Mouse (Mus musculus) liver, embryonic 11.5 days (tissue): ENCODE data around the gene 1700088E04Rik. TPM values are rescaled to one million over a fixed set of nuclear protein-coding genes. Genes with fewer than 3 reads are reported as not detected.

Source experiments
- ATAC-seq: fragments of 200-750 bp; cut with Nextera tagmentation; replicated peaks from 2 replicates; pipeline ENCODE4 v1.8.0; 2017; ENCODE audit warnings: moderate number of reproducible peaks, mild to moderate bottlenecking, moderate TSS enrichment, moderate library complexity; ENCODE audit not compliant: low FRiP score
- DNase-seq: peaks from one replicate; pipeline ENCODE4 v3.0.0-alpha.2; 2017; ENCODE audit warnings: low spot score
- H3K27ac ChIP-seq: fragments of 300-500 bp; sonication (generic); 2 replicates; pipeline ENCODE4 v1.5.1; 2014; ENCODE audit warnings: mild to moderate bottlenecking, low read depth, low read length, control low read depth
- H3K27me3 ChIP-seq: fragments of 300-500 bp; sonication (generic); replicated peaks from 2 replicates; pipeline ENCODE4 v1.6.1; 2014; ENCODE audit warnings: low read length, mixed read lengths; ENCODE audit not compliant: control insufficient read depth, insufficient read depth
- H3K36me3 ChIP-seq: fragments of 300-500 bp; sonication (generic); 2 replicates; pipeline ENCODE4 v1.6.1; 2014; ENCODE audit warnings: mild to moderate bottlenecking, low read length, moderate library complexity, mixed read lengths; ENCODE audit not compliant: control insufficient read depth, insufficient read depth
- H3K4me1 ChIP-seq: fragments of 300-500 bp; sonication (generic); replicated peaks from 2 replicates; pipeline ENCODE4 v1.6.1; 2014; ENCODE audit warnings: low read length, mixed read lengths; ENCODE audit not compliant: control insufficient read depth, insufficient read depth
- H3K4me2 ChIP-seq: fragments of 300-500 bp; sonication (generic); 2 replicates; pipeline ENCODE4 v1.6.1; 2014; ENCODE audit warnings: mild to moderate bottlenecking, control low read depth, moderate library complexity
- H3K4me3 ChIP-seq: fragments of 300-500 bp; sonication (generic); 2 replicates; pipeline ENCODE4 v1.5.1; 2014; ENCODE audit warnings: low read depth, low read length, control low read depth
- H3K9ac ChIP-seq: fragments of 300-500 bp; sonication (generic); 2 replicates; pipeline ENCODE4 v1.6.1; 2014; ENCODE audit warnings: low read depth, low read length, control low read depth
- H3K9me3 ChIP-seq: fragments of 300-500 bp; sonication (generic); 2 replicates; pipeline ENCODE4 v1.6.1; 2016; ENCODE audit warnings: low read length, inconsistent platforms, mixed read lengths; ENCODE audit not compliant: control insufficient read depth
- WGBS: fragments of 180-500 bp; shearing (Covaris S2); extraction: QIAGEN DNeasy Blood & Tissue Kit; methylation state at CpG from one replicate; pipeline ENCODE4 v1.1.7; 2014; 5-methylcytosine and 5-hydroxymethylcytosine counted together
- polyA plus RNA-seq: library from polyadenylated mRNA; unstranded; fragments of >200 nt; fragmentation: Nextera tagmentation; extraction: Ambion mirVana; gene quantifications from 2 replicates; pipeline ENCODE4 v1.2.1, GENCODE M21; 2014

The 1700088E04Rik gene
- polyA plus RNA-seq, 1 experiment from 2014 or later = 1.8 TPM

GRCm38 (mm10) chr15:79093083-79093839 is 47.8 kb downstream of the 1700088E04Rik start:
- Histone ChIP-seq H3K9me3 (no peaks in the 10 kb centered on the region), H3K27me3 (no peaks in the 10 kb centered on the region), H3K4me2 (no peak overlapping the region), H3K36me3 (peaks cover 51% of the 10 kb centered on the region), H3K4me1 (peaks cover 17% of the 10 kb centered on the region), H3K27ac (no peak overlapping the region), H3K4me3 (no peak overlapping the region), H3K9ac (no peak overlapping the region)
- DNase-seq = no peak
- ATAC-seq = no peak
- WGBS = 75% methylated on average over 7 of the region's 7 CpGs

DNA sequence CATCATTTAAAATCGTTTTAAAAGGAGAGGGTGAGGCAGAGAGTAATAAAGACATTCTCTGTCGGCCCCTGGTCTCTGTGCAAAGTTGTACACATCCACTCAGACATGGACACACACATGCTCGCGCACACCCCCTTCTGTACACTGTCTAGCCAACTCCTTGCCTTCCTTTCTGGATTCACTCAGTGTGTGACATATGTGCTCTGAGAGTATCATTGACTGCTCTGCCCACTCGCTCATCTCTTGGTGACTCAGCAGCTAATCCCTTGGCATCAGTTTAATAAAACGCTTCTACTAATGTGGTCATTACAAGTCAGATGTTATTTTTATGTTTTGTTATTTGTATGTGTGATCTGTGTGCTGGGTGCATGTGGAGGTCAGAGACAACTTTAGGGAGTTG is 48.8 kb downstream of the 1700088E04Rik start:
- no peak for ATAC-seq
- H3K4me1 ChIP-seq = peaks cover 8% of the 10 kb centered on the region
- 93% methylated on average over 6 of the region's 6 CpGs for WGBS

GRCm38 (mm10) chr15:79079567-79079966 is 61.5 kb downstream of the 1700088E04Rik start:
- Histone ChIP-seq H3K27me3 (no peaks in the 10 kb centered on the region), H3K4me3 (no peak overlapping the region), H3K9ac (no peak overlapping the region), H3K9me3 (no peaks in the 10 kb centered on the region), H3K4me1 (peaks cover 16% of the 10 kb centered on the region), H3K27ac (no peak overlapping the region), H3K36me3 (peaks cover 70% of the 10 kb centered on the region), H3K4me2 (no peak overlapping the region)
- DNase-seq = no peak
- no peak for ATAC-seq
- WGBS = 91% methylated on average over 7 of the region's 7 CpGs

More for the DNA sequence above, 48.8 kb downstream of the 1700088E04Rik start:
- no peaks in the 10 kb centered on the region for H3K27me3 ChIP-seq
- no peak overlapping the region for H3K27ac ChIP-seq
- DNase-seq = no peak
- no peaks in the 10 kb centered on the region for H3K9me3 ChIP-seq
- peaks cover 57% of the 10 kb centered on the region for H3K36me3 ChIP-seq
- no peak overlapping the region for H3K4me3 ChIP-seq
- H3K9ac ChIP-seq = no peak overlapping the region
- no peak overlapping the region for H3K4me2 ChIP-seq

Other genes starting within 250 kb of the 1700088E04Rik start
- 0.55 and 0.99 TPM in 2 replicates for gene Gm49510, start 241.6 kb downstream of the 1700088E04Rik start, polyA plus RNA-seq
- gene Sh3bp1, start 241.5 kb downstream of the 1700088E04Rik start, polyA plus RNA-seq = 69.4 and 70.3 TPM in 2 replicates
- 23.7 and 23.8 TPM in 2 replicates for gene Pdxp, start 227.3 kb downstream of the 1700088E04Rik start, polyA plus RNA-seq
- 761 and 837 TPM in 2 replicates for gene Lgals1, start 214.5 kb downstream of the 1700088E04Rik start, polyA plus RNA-seq
- gene Nol12, start 206.3 kb downstream of the 1700088E04Rik start, polyA plus RNA-seq = 69.6 and 75.3 TPM in 2 replicates
- 46.7 and 50.7 TPM in 2 replicates for gene Triobp, start 193.5 kb downstream of the 1700088E04Rik start, polyA plus RNA-seq
- 124 and 138 TPM in 2 replicates for gene H1f0, start 112.8 kb downstream of the 1700088E04Rik start, polyA plus RNA-seq
- 0.22 and 0.34 TPM in 2 replicates for gene Galr3, start 99.4 kb downstream of the 1700088E04Rik start, polyA plus RNA-seq
- gene Ankrd54, start 78.4 kb downstream of the 1700088E04Rik start, polyA plus RNA-seq = 57.2 and 61.5 TPM in 2 replicates
- gene Eif3l, start 66.1 kb downstream of the 1700088E04Rik start, polyA plus RNA-seq = 257 and 291 TPM in 2 replicates
- gene Micall1, start 32.4 kb downstream of the 1700088E04Rik start, polyA plus RNA-seq = 4.1 and 5.7 TPM in 2 replicates
- gene Polr2f, start 244 bp downstream of the 1700088E04Rik start, polyA plus RNA-seq = 432 and 463 TPM in 2 replicates
- 0.81 and 0.84 TPM in 2 replicates for gene Sox10, start 24.0 kb upstream of the 1700088E04Rik start, polyA plus RNA-seq
- gene Pick1, start 87.9 kb upstream of the 1700088E04Rik start, polyA plus RNA-seq = 13.5 and 18.0 TPM in 2 replicates
- 0.10 TPM in 1 of 2 replicates, not detected in the other for gene Gm49486, start 88.1 kb upstream of the 1700088E04Rik start, polyA plus RNA-seq
- gene Slc16a8, start 113.5 kb upstream of the 1700088E04Rik start, polyA plus RNA-seq = 0.12 TPM in 1 of 2 replicates, not detected in the other
- gene Baiap2l2, start 144.3 kb upstream of the 1700088E04Rik start, polyA plus RNA-seq = 2.9 and 4.6 TPM in 2 replicates
- gene Pla2g6, start 187.1 kb upstream of the 1700088E04Rik start, polyA plus RNA-seq = 27.7 and 28.1 TPM in 2 replicates
- gene Maff, start 205.4 kb upstream of the 1700088E04Rik start, polyA plus RNA-seq = 3.1 and 3.5 TPM in 2 replicates